Mouse (Mus musculus) embryonic fibroblast, embryonic 13.5 days (primary cell): Measurements from ENCODE around the gene Rnf217.

Experiments used
- CTCF ChIP-seq: IDR thresholded peaks from 2 replicates; pipeline ENCODE4 v1.5.1; 2011; ENCODE audit warnings: mild to moderate bottlenecking, control low read depth, low read length, moderate library complexity, borderline replicate concordance; ENCODE audit not compliant: insufficient read depth
- POLR2A ChIP-seq: IDR thresholded peaks from 2 replicates; pipeline ENCODE4 v1.6.1; 2011; ENCODE audit warnings: low read depth, mild to moderate bottlenecking, control low read depth, low read length, moderate library complexity

GRCm38 (mm10) chr10:31551362-31551761 is 57.6 kb downstream of the Rnf217 start:
- TF ChIP-seq CTCF (no peak), POLR2A (no peak)
